Mouse (Mus musculus) small intestine, adult 2 months (tissue): ENCODE data around the gene E2f7. TPM values are rescaled to one million over a fixed set of nuclear protein-coding genes. Genes with fewer than 3 reads are reported as not detected.

ENCODE experiments used
- H3K27ac ChIP-seq: fragments of 200-500 bp; 2 replicates; pipeline ENCODE4 v1.5.1; 2012; ENCODE audit warnings: low read depth, low read length, control low read depth, inconsistent platforms; ENCODE audit not compliant: insufficient read depth
- H3K27me3 ChIP-seq: fragments of 200-500 bp; 2 replicates; pipeline ENCODE4 v1.6.1; 2012; ENCODE audit warnings: mild to moderate bottlenecking, moderate library complexity, low read length, inconsistent platforms; ENCODE audit not compliant: control insufficient read depth, insufficient read depth
- H3K36me3 ChIP-seq: fragments of 200-500 bp; 2 replicates; pipeline ENCODE4 v1.6.1; 2012; ENCODE audit warnings: mild to moderate bottlenecking, low read length, control low read depth, inconsistent platforms; ENCODE audit not compliant: control insufficient read depth, insufficient read depth
- H3K4me1 ChIP-seq: fragments of 200-500 bp; 2 replicates; pipeline ENCODE4 v1.6.1; 2012; ENCODE audit warnings: low read length, inconsistent platforms, mixed read lengths; ENCODE audit not compliant: control insufficient read depth, insufficient read depth, insufficient read length
- H3K4me3 ChIP-seq: fragments of 200-500 bp; 2 replicates; pipeline ENCODE4 v1.5.1; 2012; ENCODE audit warnings: low read depth, mild to moderate bottlenecking, control low read depth, inconsistent platforms, low read length, moderate library complexity
- CTCF ChIP-seq: fragments of 200-500 bp; IDR thresholded peaks from 2 replicates; pipeline ENCODE4 v1.5.1; 2012; ENCODE audit warnings: low read depth, mild to moderate bottlenecking, control low read depth, inconsistent platforms, low read length, moderate library complexity, mixed read lengths; ENCODE audit not compliant: insufficient replicate concordance, insufficient read length; ENCODE audit errors: extremely low read depth
- POLR2A ChIP-seq: fragments of 200-500 bp; IDR thresholded peaks from 2 replicates; pipeline ENCODE4 v1.6.1; 2012; ENCODE audit warnings: low read depth, mild to moderate bottlenecking, control low read depth, inconsistent platforms, low read length, moderate library complexity
- WGBS: fragments of 180-500 bp; shearing (Covaris S2); methylation state at CpG from one replicate; pipeline ENCODE4 v1.1.7; 2018; 5-methylcytosine and 5-hydroxymethylcytosine counted together
- polyA plus RNA-seq: library from polyadenylated mRNA; depleted of rRNA; stranded (reverse); fragments of >200 nt; gene quantifications from 2 replicates; pipeline ENCODE4 v1.2.3, GENCODE M21; 2012; rRNA removed

Gene E2f7
- polyA plus RNA-seq, 1 experiment = 0.66 TPM

GRCm38 (mm10) chr10:110811209-110811861 lies 66.1 kb downstream of the E2f7 start:
- 27% methylated on average over 10 of the region's 10 CpGs for WGBS
- no peak overlapping the region for H3K27ac ChIP-seq
- H3K36me3 ChIP-seq = no peaks in the 10 kb centered on the region
- H3K27me3 ChIP-seq = no peaks in the 10 kb centered on the region
- H3K4me1 ChIP-seq = peaks cover 2% of the 10 kb centered on the region; the same call in 1 of the 2 replicates
- no peak for TF ChIP-seq CTCF
- no peak for TF ChIP-seq POLR2A
- H3K4me3 ChIP-seq = no peak overlapping the region

GRCm38 (mm10) chr10:110811862-110812225 lies 66.6 kb downstream of the E2f7 start:
- WGBS = 18% methylated on average over 2 of the region's 2 CpGs
- Histone ChIP-seq H3K36me3 (no peaks in the 10 kb centered on the region), H3K27me3 (no peaks in the 10 kb centered on the region), H3K27ac (no peak overlapping the region), H3K4me1 (peaks cover 2% of the 10 kb centered on the region; the same call in 1 of the 2 replicates), H3K4me3 (no peak overlapping the region)
- no peak for TF ChIP-seq POLR2A
- TF ChIP-seq CTCF = no peak

GRCm38 (mm10) chr10:110821139-110821538 lies 75.9 kb downstream of the E2f7 start:
- H3K4me1 ChIP-seq = no peaks in the 10 kb centered on the region
- no peak overlapping the region for H3K4me3 ChIP-seq
- no peak overlapping the region for H3K27ac ChIP-seq
- 77% methylated on average over 11 of the region's 11 CpGs for WGBS
- TF ChIP-seq POLR2A (no peak), CTCF (no peak)
- H3K36me3 ChIP-seq = no peaks in the 10 kb centered on the region
- no peaks in the 10 kb centered on the region for H3K27me3 ChIP-seq

GRCm38 (mm10) chr10:110821692-110822091 lies 76.5 kb downstream of the E2f7 start:
- Histone ChIP-seq H3K27me3 (no peaks in the 10 kb centered on the region), H3K36me3 (no peaks in the 10 kb centered on the region), H3K27ac (no peak overlapping the region), H3K4me1 (no peaks in the 10 kb centered on the region), H3K4me3 (no peak overlapping the region)
- no peak for TF ChIP-seq POLR2A
- TF ChIP-seq CTCF = no peak
- 80% methylated on average over 3 of the region's 3 CpGs for WGBS

GRCm38 (mm10) chr10:110832336-110832735 lies 87.1 kb downstream of the E2f7 start:
- no peaks in the 10 kb centered on the region for H3K27me3 ChIP-seq
- H3K27ac ChIP-seq = no peak overlapping the region
- H3K4me3 ChIP-seq = no peak overlapping the region
- 55% methylated on average over 6 of the region's 6 CpGs for WGBS
- H3K4me1 ChIP-seq = no peaks in the 10 kb centered on the region
- TF ChIP-seq POLR2A (no peak), CTCF (no peak)
- no peaks in the 10 kb centered on the region for H3K36me3 ChIP-seq

- Histone ChIP-seq H3K27me3 (no peaks in the 10 kb centered on the region), H3K27ac (no peak overlapping the region), H3K4me1 (no peaks in the 10 kb centered on the region), H3K4me3 (no peak overlapping the region), H3K36me3 (no peaks in the 10 kb centered on the region)
- WGBS = 72% methylated on average over 6 of the region's 6 CpGs
- no peak for TF ChIP-seq CTCF
Measured at GRCm38 (mm10) chr10:110835115-110835806, 90.0 kb downstream of the E2f7 start.

Other genes starting within 250 kb of the E2f7 start
- 19.2 and 44.9 TPM in 2 replicates for gene Csrp2, start 174.3 kb downstream of the E2f7 start, polyA plus RNA-seq